Mouse (Mus musculus): ENCODE results near the gene Aldh6a1. TPM values are rescaled to one million over a fixed set of nuclear protein-coding genes. Genes with fewer than 3 reads are reported as not detected.

The Aldh6a1 gene
- polyA plus RNA-seq, 1 experiment from 2014 or later, result 27.3 TPM

DNA sequence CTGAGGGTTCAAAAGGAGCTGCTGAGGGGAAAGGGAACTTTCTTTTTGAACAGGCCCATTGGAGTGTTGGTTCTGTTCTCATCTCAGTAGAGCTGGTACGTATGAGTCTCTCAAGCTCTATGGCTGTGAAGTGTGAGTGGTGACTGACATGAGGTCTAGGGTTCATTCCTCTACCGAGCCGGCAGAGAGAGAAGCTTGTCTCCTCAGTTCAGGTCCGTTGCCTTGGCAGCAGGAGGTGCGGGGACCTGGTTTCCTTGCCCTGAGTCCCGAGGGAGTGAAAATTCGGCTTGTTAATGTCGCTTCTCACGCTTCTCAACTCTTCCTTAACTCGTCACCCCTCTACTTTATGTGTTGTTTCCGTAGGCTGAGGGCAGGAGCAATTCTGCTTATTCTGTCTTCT, 997 bp upstream of the Aldh6a1 start:
- H3K27ac ChIP-seq (replicated peaks), result 0 out of 2 replicates have a peak overlapping the region, but pooled peaks have one; percentile 61
- no peak for ATAC-seq (ENCODE audit: low FRiP score, low read depth)
- WGBS, result 3% methylated on average over 11 of the region's 11 CpGs

DNA sequence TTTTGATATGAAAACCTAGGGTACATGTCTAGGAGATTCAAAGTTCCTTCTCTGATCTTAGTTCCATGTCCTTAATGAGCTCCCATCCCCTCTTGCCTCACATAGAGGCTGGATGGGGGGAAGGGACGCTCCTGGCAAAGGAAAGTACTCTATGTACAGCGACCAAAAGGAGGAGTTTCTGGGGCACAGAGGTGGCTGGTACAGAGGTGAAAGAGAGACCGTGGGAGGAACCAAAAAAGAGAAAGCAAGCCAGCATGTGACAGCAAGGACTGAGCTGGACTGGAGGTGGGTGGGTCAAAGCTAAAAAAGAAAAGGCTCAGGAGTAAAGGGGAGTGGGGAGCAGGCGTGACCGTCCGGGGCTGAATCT, 470 bp downstream of the Aldh6a1 start:
- peak overlapping the region; percentile 49; the same call in 1 of the 2 replicates for H3K27ac ChIP-seq (replicated peaks)
- no peaks in the 10 kb centered on the region; the same call in 1 of the 2 replicates for H3K27me3 ChIP-seq
- peak overlapping the region; percentile 76 for H3K4me3 ChIP-seq
- H3K4me2 ChIP-seq (replicated peaks), result peak overlapping the region; percentile 87
- no peak; the same call in 1 of the 2 replicates for ATAC-seq (ENCODE audit: low FRiP score, low read depth)
- WGBS, result under 1% methylated on average over 6 of the region's 6 CpGs
- H3K36me3 ChIP-seq, result no peaks in the 10 kb centered on the region
- H3K9ac ChIP-seq (replicated peaks), result peak overlapping the region; percentile 69
- H3K4me1 ChIP-seq, result peaks cover 16% of the 10 kb centered on the region
- H3K9me3 ChIP-seq, result no peaks in the 10 kb centered on the region

More for the DNA sequence above, 997 bp upstream of the Aldh6a1 start:
- no peaks in the 10 kb centered on the region for H3K36me3 ChIP-seq
- H3K4me2 ChIP-seq (replicated peaks), result peak overlapping the region; percentile 87
- no peaks in the 10 kb centered on the region for H3K27me3 ChIP-seq
- peaks cover 16% of the 10 kb centered on the region for H3K4me1 ChIP-seq
- H3K4me3 ChIP-seq, result peak overlapping the region; percentile 76
- H3K9me3 ChIP-seq, result no peaks in the 10 kb centered on the region
- peak overlapping the region; percentile 74 for H3K9ac ChIP-seq (replicated peaks)

DNA sequence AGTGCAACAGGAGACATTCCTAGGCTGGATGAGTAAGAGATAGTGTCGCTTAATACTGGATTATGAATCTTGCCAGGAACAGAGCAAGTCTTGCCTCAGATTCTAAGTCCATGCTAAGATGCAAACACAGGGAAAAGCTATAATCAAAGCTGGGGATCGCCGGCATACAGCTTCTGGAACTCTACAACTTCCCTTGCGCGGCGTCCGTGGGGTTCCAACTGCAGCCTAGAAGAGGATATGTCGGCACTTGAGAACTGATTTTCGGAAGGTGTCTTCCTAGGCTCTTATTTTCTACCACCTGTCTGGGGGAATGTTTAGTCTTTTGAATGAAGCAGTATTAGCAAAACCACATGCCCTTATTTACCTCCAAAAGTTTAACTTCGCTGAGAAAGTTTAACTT, 917 bp downstream of the Aldh6a1 start:
- Histone ChIP-seq H3K27me3 (no peaks in the 10 kb centered on the region; the same call in 1 of the 2 replicates), H3K4me3 (peak overlapping the region; percentile 76), H3K36me3 (no peaks in the 10 kb centered on the region), H3K4me2 (replicated peaks) (peak overlapping the region; percentile 87), H3K9ac (replicated peaks) (no peak overlapping the region), H3K27ac (replicated peaks) (no peak overlapping the region), H3K4me1 (peaks cover 16% of the 10 kb centered on the region), H3K9me3 (no peaks in the 10 kb centered on the region)
- 51% methylated on average over 10 of the region's 10 CpGs for WGBS
- ATAC-seq (ENCODE audit: low FRiP score, low read depth), result no peak

DNA sequence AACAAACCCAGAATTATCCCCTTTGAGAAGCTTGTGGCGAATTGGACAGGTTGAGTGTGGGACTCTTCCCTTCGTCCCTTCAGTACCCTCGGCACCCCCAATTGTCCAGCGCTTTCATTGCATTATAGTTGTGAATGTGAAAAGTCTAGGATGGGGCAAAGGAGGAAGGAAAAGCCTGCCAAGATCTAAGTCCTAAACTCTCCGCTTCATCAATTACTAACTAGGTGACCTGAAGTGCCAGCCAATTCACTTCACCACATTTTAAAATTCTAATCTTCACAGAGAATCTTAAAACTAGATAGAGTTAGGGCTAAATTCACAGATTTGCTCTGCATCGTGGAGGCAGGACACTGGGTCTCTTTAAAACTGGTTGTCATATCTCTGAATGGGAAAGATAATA, 2.6 kb downstream of the Aldh6a1 start:
- H3K27ac ChIP-seq (replicated peaks), result no peak overlapping the region
- no peak for ATAC-seq (ENCODE audit: low FRiP score, low read depth)
- H3K4me3 ChIP-seq, result no peak overlapping the region
- no peak overlapping the region for H3K4me2 ChIP-seq (replicated peaks)
- H3K36me3 ChIP-seq, result no peaks in the 10 kb centered on the region
- no peaks in the 10 kb centered on the region; the same call in 1 of the 2 replicates for H3K27me3 ChIP-seq
- no peaks in the 10 kb centered on the region for H3K9me3 ChIP-seq
- H3K4me1 ChIP-seq, result peaks cover 16% of the 10 kb centered on the region
- H3K9ac ChIP-seq (replicated peaks), result no peak overlapping the region
- 81% methylated on average over 6 of the region's 6 CpGs for WGBS

DNA sequence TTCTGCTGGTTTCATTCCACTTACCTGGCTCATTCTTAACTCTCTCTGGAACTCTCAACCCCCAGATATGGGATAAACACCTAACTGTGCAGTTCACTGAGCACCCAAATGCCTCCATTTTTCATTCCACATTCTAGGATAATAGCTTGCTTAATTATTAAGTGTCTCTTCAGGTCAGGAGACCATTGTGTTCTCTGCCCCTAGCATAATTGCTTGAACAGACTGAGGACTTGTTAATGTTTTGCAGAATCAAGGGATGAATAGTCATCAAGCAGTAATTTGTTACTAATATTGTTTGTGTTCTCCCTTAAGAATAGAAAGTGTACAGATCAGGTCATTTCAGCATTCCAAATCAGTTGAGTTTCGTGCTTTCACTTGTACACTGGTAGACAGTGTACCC, 3.4 kb downstream of the Aldh6a1 start:
- H3K9ac ChIP-seq (replicated peaks), result no peak overlapping the region
- no peak overlapping the region for H3K27ac ChIP-seq (replicated peaks)
- WGBS, result 73% methylated on average over 1 of the region's 1 CpGs
- no peak overlapping the region for H3K4me2 ChIP-seq (replicated peaks)
- no peaks in the 10 kb centered on the region; the same call in 1 of the 2 replicates for H3K27me3 ChIP-seq
- no peak overlapping the region for H3K4me3 ChIP-seq
- no peaks in the 10 kb centered on the region for H3K36me3 ChIP-seq
- H3K4me1 ChIP-seq, result peaks cover 14% of the 10 kb centered on the region
- no peak for ATAC-seq (ENCODE audit: low FRiP score, low read depth)
- H3K9me3 ChIP-seq, result no peaks in the 10 kb centered on the region

DNA sequence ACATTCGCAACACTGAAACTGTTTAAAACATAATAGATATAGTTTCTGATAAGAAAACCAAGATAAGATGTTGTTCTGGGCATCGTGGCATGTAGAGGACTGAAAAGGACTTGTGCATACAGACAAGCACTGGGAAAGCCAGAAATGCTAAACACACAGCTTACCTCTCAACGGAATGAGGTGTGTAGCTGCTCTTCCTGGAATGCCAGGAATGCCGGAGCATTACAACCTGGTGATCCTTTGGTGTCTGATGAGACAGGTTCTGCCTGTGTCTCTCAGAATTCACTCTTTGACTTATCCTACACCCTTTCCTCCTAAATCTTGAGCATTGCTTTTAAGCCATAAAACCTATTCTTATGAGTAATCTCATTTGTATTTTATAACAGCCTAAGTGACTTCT, 8.3 kb downstream of the Aldh6a1 start:
- H3K4me1 ChIP-seq, result no peaks in the 10 kb centered on the region
- ATAC-seq (ENCODE audit: low FRiP score, low read depth), result no peak
- H3K4me3 ChIP-seq, result no peak overlapping the region
- H3K27ac ChIP-seq (replicated peaks), result no peak overlapping the region
- no peaks in the 10 kb centered on the region for H3K9me3 ChIP-seq
- no peak overlapping the region for H3K4me2 ChIP-seq (replicated peaks)
- no peaks in the 10 kb centered on the region for H3K36me3 ChIP-seq
- H3K27me3 ChIP-seq, result no peaks in the 10 kb centered on the region; the same call in 1 of the 2 replicates
- H3K9ac ChIP-seq (replicated peaks), result no peak overlapping the region
- 78% methylated on average over 4 of the region's 4 CpGs for WGBS

DNA sequence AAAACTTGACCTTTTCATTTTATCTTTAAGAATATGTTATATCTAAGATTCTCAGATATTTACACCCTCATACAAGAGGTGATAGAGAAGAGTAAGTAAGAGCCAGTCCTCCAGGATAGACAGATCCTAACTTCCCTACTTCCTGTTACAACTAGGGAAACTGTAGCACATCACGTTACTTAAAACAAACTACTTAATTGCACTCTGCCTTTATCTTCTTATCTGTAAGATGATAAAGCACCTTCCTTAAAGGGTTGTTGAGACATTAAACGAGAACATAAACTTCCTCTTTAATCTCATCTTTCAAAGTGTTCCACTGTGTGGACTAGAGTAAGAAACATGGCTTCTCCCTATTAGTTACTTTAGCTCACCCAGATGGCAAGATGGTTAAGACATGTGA, 12.1 kb downstream of the Aldh6a1 start:
- ATAC-seq (ENCODE audit: low FRiP score, low read depth), result no peak

DNA sequence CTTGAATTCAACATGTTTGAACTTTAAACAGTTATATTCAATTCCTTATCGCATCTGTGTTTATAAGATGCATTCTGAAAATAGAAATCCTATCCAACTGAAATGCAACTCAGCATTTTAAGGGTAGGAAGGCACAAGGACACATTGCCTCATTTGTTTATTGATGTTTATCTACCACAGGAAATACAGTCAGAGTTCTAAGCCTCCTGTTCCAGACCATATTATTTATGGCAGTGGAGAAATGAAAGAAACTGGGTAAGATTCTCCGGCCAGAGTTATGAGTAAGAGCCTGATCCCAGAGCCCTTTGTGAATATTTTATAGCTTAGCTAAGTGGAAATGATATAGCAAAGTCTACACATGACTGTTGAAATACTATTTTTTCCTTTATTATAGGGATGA, 21.0 kb downstream of the Aldh6a1 start:
- no peak overlapping the region for H3K4me3 ChIP-seq
- H3K9ac ChIP-seq (replicated peaks), result no peak overlapping the region
- H3K4me2 ChIP-seq (replicated peaks), result no peak overlapping the region
- no peaks in the 10 kb centered on the region for H3K27me3 ChIP-seq
- no peaks in the 10 kb centered on the region for H3K4me1 ChIP-seq
- whole genome bisulfite sequencing, result 98% methylated on average over 2 of the region's 2 CpGs
- H3K36me3 ChIP-seq, result no peaks in the 10 kb centered on the region
- H3K9me3 ChIP-seq, result no peaks in the 10 kb centered on the region
- no peak for ATAC-seq (ENCODE audit: low FRiP score, low read depth)
- no peak overlapping the region for H3K27ac ChIP-seq (replicated peaks)

More for the DNA sequence above, 12.1 kb downstream of the Aldh6a1 start:
- Histone ChIP-seq H3K9ac (replicated peaks) (no peak overlapping the region), H3K4me3 (no peak overlapping the region), H3K27me3 (no peaks in the 10 kb centered on the region), H3K9me3 (no peaks in the 10 kb centered on the region), H3K4me2 (replicated peaks) (no peak overlapping the region), H3K27ac (replicated peaks) (no peak overlapping the region), H3K36me3 (no peaks in the 10 kb centered on the region), H3K4me1 (no peaks in the 10 kb centered on the region)
- 90% methylated on average over 2 of the region's 2 CpGs for WGBS

DNA sequence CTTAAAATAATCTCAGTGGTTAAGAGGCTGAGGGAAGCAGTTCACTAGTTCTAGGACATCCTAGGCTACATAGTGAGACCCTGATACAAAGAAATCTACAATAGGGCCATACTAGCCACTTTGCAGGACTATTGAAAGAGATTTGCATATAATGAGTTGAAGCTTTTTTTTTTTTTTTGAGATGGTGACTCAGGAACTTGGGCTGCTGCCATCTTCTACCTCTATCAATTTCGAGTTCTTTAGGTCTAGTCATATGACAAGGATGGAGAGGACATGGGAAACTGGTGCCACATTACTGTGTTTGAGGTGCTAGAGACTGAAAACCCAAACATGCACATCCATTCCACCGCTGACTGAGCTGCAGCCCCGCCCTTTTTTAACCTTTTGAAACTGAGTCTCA, 26.8 kb downstream of the Aldh6a1 start:
- no peaks in the 10 kb centered on the region for H3K4me1 ChIP-seq
- H3K27ac ChIP-seq (replicated peaks), result no peak overlapping the region
- 52% methylated on average over 3 of the region's 3 CpGs for WGBS
- H3K27me3 ChIP-seq, result no peaks in the 10 kb centered on the region
- ATAC-seq (ENCODE audit: low FRiP score, low read depth), result no peak
- no peaks in the 10 kb centered on the region for H3K36me3 ChIP-seq
- no peak overlapping the region for H3K4me3 ChIP-seq
- H3K4me2 ChIP-seq (replicated peaks), result no peak overlapping the region
- H3K9me3 ChIP-seq, result no peaks in the 10 kb centered on the region
- H3K9ac ChIP-seq (replicated peaks), result no peak overlapping the region

DNA sequence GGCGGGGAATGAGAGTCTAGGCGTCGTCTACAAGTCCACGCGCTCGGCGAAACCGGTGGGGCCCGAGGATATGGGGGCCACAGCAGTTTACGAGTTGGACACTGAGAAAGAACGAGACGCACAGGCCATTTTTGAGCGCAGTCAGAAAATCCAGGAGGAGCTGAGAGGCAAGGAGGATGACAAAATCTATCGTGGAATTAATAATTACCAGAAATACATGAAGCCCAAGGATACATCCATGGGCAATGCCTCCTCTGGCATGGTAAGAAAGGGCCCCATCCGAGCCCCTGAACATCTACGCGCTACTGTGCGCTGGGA, 33.2 kb downstream of the Aldh6a1 start:
- WGBS, result 34% methylated on average over 18 of the region's 18 CpGs
- Histone ChIP-seq H3K4me2 (replicated peaks) (peak overlapping the region; percentile 72), H3K4me1 (peaks cover 5% of the 10 kb centered on the region; the same call in 1 of the 2 replicates), H3K27me3 (no peaks in the 10 kb centered on the region), H3K9ac (replicated peaks) (peak overlapping the region; percentile 61), H3K36me3 (no peaks in the 10 kb centered on the region), H3K27ac (replicated peaks) (peak overlapping the region; percentile 56; the same call in 1 of the 2 replicates), H3K9me3 (no peaks in the 10 kb centered on the region), H3K4me3 (peak overlapping the region; percentile 58)
- no peak for ATAC-seq (ENCODE audit: low FRiP score, low read depth)

DNA sequence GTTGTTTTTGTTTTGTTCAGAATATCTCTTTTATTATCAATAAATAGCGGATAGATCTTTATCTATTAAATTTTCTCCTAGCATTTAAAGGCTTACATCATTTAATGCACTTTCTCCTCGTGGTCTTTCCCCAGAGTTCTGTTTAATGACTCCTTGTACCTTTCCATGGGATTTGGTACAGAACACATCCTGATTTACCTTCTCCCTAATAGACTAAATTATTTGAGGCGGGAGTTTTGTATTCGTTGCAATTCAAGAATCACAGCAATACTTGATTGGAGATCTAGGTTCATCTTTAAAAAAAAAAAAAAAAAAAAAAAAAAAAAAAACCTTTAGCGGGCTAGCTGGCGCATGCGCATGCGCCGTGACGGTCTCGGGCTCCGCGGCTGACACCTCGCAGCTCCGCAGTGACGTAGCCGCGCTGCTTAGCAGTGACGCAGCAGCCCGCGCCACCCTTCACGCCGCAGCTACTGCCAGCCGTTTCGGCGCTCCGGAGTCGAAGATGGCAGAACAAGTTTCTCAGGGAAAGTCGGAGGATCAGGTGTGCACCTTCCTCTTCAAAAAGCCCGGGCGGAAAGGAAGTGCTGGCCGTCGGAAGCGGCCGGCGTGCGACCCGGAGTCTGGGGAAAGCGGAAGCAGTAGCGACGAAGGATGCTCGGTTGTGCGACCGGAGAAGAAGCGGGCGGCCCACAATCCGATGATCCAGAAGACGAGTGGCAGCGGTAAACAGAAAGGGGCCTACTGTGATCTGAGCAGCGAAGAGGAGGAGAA, 33.8 kb downstream of the Aldh6a1 start, which contains the start of gene Rnf113a2:
Rnf113a2 (plus strand) TSS at position 363 of the 771 bp plus-strand sequence.
- H3K27ac ChIP-seq (replicated peaks), result peak within 1 kb of the TSS; percentile 56; the same call in 1 of the 2 replicates
- 3% methylated on average over 50 of the region's 50 CpGs for WGBS

DNA sequence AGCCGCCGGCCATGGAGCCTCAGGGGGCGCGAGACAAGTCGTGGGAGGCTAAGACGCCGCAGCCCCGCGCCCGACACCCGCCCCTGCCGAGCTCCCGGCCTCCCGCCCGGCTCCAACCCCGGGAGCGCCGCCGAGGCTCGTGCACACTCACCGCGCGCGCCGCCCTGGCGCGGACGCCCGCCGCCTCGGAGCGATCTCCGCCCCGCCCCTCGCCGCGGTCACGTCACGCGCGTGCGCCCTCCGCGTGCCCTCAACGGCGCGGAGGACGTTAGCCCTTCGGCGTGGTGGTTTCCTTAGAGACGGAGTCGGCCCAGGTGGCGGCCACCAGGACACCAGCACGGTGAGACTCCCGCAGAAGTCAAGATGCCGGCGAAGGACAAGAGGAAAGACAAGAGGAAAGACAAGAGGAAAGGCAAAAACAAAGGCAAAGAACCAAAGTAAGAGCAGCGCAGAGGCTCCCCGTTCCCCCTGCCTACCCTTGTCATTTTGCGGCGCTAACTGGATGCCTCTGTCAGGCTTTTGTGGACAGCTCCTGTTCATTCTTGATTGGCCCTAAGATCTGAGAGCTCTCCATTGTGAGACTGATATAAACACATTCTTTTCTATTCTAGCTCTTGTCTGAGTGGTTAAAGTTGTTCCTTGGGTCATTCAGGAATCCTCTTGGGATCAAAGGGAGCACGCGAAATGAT, 41.8 kb downstream of the Aldh6a1 start, which contains the start of the genes Entpd5 and Bbof1:
Entpd5 (minus strand) TSS at position 211 of the 689 bp plus-strand sequence.
Bbof1 (plus strand) TSS at position 253 of the 689 bp plus-strand sequence.
- Histone ChIP-seq H3K4me2 (replicated peaks) (peak within 1 kb of the TSS; percentile 92), H3K4me1 (peaks cover 11% of the 10 kb centered on the region), H3K27ac (replicated peaks) (peak within 1 kb of the TSS; percentile 81), H3K27me3 (peaks cover 6% of the 10 kb centered on the region; the same call in 1 of the 2 replicates), H3K4me3 (peak within 1 kb of the TSS; percentile 75), H3K9me3 (no peaks in the 10 kb centered on the region), H3K9ac (replicated peaks) (peak within 1 kb of the TSS; percentile 80), H3K36me3 (no peaks in the 10 kb centered on the region)
- WGBS, result 2% methylated on average over 35 of the region's 63 CpGs
- peak; percentile 90 for ATAC-seq (ENCODE audit: low FRiP score, low read depth)

More for the DNA sequence above, 33.8 kb downstream of the Aldh6a1 start, which contains the start of gene Rnf113a2:
- Histone ChIP-seq H3K27me3 (no peaks in the 10 kb centered on the region), H3K4me2 (replicated peaks) (peak within 1 kb of the TSS; percentile 72), H3K36me3 (no peaks in the 10 kb centered on the region), H3K9ac (replicated peaks) (peak within 1 kb of the TSS; percentile 61), H3K4me3 (peak within 1 kb of the TSS; percentile 58), H3K4me1 (peaks cover 5% of the 10 kb centered on the region; the same call in 1 of the 2 replicates), H3K9me3 (no peaks in the 10 kb centered on the region)
- ATAC-seq (ENCODE audit: low FRiP score, low read depth), result peak; percentile 85

All from midbrain, embryonic 12.5 days (tissue).